Mouse (Mus musculus) right cerebral cortex, postnatal 14 days (tissue): ENCODE measurements at regions not wholly inside any gene's neighbourhood (a gene's known extent, or its start where the extent isn't known, plus 50 kb on each side); places are given as distances from the start of the nearest gene placed in this dataset.

ENCODE experiments used
- DNase-seq: peaks from one replicate; pipeline ENCODE4 v3.0.0; 2022

- DNase-seq, result no peak
Measured at GRCm38 (mm10) chr16:49580708-49581107, 118.3 kb upstream of the Ift57 start.

GRCm38 (mm10) chr16:49606500-49606899, 92.5 kb upstream of the Ift57 start:
- DNase-seq, result no peak

- DNase-seq, result no peak
Measured at GRCm38 (mm10) chr16:49614801-49615200, 84.2 kb upstream of the Ift57 start.

GRCm38 (mm10) chr16:49615342-49616020, 83.6 kb upstream of the Ift57 start:
- DNase-seq, result no peak

GRCm38 (mm10) chr16:49616263-49616872, 82.7 kb upstream of the Ift57 start:
- no peak for DNase-seq

- no peak for DNase-seq
Measured at GRCm38 (mm10) chr16:49633502-49633901, 65.5 kb upstream of the Ift57 start.

- DNase-seq, result no peak
Measured at GRCm38 (mm10) chr16:49635506-49635905, 63.5 kb upstream of the Ift57 start.

- no peak for DNase-seq
Measured at GRCm38 (mm10) chr16:49636467-49636866, 62.6 kb upstream of the Ift57 start.

GRCm38 (mm10) chr16:49642696-49643095, 56.3 kb upstream of the Ift57 start:
- no peak for DNase-seq

GRCm38 (mm10) chr16:49644416-49644815, 54.6 kb upstream of the Ift57 start:
- DNase-seq, result no peak

- DNase-seq, result no peak
Measured at GRCm38 (mm10) chr16:49646479-49646878, 52.6 kb upstream of the Ift57 start.
